Mouse (Mus musculus) lung, postnatal 14 days (tissue): ENCODE results near the gene Gucd1.
"Not testable (repeated sequence)": the region's sequence is repeated elsewhere in the genome, so short reads cannot be mapped to it uniquely, and the experiment has no call there.

Experiments
- DNase-seq: peaks from one replicate; pipeline ENCODE4 v3.0.0; 2021

The Gucd1 gene

GRCm38 (mm10) chr10:75517758-75518143 is at the start of gene Gucd1:
Gene Gucd1, minus strand, starts transcription at chr10:75517972.
- peak; percentile 97 for DNase-seq

GRCm38 (mm10) chr10:75566765-75567164 is 49.0 kb upstream of the Gucd1 start:
- DNase-seq = not testable (repeated sequence)

GRCm38 (mm10) chr10:75566321-75566720 is 48.5 kb upstream of the Gucd1 start:
- DNase-seq = no peak

GRCm38 (mm10) chr10:75565906-75566305 is 48.1 kb upstream of the Gucd1 start:
- DNase-seq = no peak

- DNase-seq = no peak
Observed at GRCm38 (mm10) chr10:75565436-75565835, 47.7 kb upstream of the Gucd1 start.

GRCm38 (mm10) chr10:75564687-75565265 is 47.0 kb upstream of the Gucd1 start:
- no peak for DNase-seq

GRCm38 (mm10) chr10:75562596-75562995 is 44.8 kb upstream of the Gucd1 start:
- DNase-seq = no peak

- no peak for DNase-seq
Observed at GRCm38 (mm10) chr10:75561071-75561654, 43.4 kb upstream of the Gucd1 start, which contains the start of gene Ggt1. Gene Ggt1, plus strand, starts transcription at chr10:75561604.

GRCm38 (mm10) chr10:75560549-75560899 is 42.8 kb upstream of the Gucd1 start:
- DNase-seq = no peak

- no peak for DNase-seq
Observed at GRCm38 (mm10) chr10:75559676-75560548, 42.1 kb upstream of the Gucd1 start, which contains the start of gene Lrrc75b. Gene Lrrc75b, minus strand, starts transcription at chr10:75560330.

GRCm38 (mm10) chr10:75559041-75559675 is 41.4 kb upstream of the Gucd1 start:
- DNase-seq = no peak

- DNase-seq = no peak
Observed at GRCm38 (mm10) chr10:75558515-75558914, 40.7 kb upstream of the Gucd1 start.

GRCm38 (mm10) chr10:75556026-75556425 is 38.3 kb upstream of the Gucd1 start:
- no peak for DNase-seq

GRCm38 (mm10) chr10:75555557-75555956 is 37.8 kb upstream of the Gucd1 start:
- DNase-seq = no peak

- DNase-seq = no peak
Observed at GRCm38 (mm10) chr10:75554090-75554489, 36.3 kb upstream of the Gucd1 start.

- DNase-seq = no peak
Observed at GRCm38 (mm10) chr10:75552701-75553450, 35.1 kb upstream of the Gucd1 start.

GRCm38 (mm10) chr10:75552106-75552505 is 34.3 kb upstream of the Gucd1 start:
- no peak for DNase-seq

GRCm38 (mm10) chr10:75551175-75551574 is 33.4 kb upstream of the Gucd1 start:
- no peak for DNase-seq

- no peak for DNase-seq
Observed at GRCm38 (mm10) chr10:75549886-75550285, 32.1 kb upstream of the Gucd1 start.

- no peak for DNase-seq
Observed at GRCm38 (mm10) chr10:75548486-75548885, 30.7 kb upstream of the Gucd1 start.

GRCm38 (mm10) chr10:75547901-75548300 is 30.1 kb upstream of the Gucd1 start:
- DNase-seq = no peak

- no peak for DNase-seq
Observed at GRCm38 (mm10) chr10:75536123-75536522, 18.4 kb upstream of the Gucd1 start.

GRCm38 (mm10) chr10:75535423-75535822 is 17.7 kb upstream of the Gucd1 start:
- DNase-seq = peak; percentile 27
